ENCODE assay signal across 29 mouse cellular contexts in the genomic region with DNA sequence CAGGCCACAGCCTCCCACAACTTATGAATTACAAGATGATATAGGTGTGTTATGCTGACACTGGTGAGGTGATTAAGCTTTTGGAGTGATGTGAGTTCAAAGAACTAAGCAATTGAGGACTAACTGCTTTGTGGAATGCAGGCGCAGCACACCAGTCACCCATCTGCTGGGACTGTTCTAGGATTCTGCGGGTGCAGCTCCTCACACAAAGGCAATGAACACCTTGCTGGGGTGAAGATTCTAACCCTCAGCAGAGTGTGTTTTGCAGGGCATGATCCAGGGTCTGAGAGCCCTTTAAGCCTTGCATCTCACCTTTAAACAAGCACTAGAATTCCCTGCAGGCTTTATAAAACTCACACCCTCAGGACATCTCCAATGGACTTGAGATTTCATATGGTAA.
"Had no signal": no experiment of that assay in that cellular context is flagged by ENCODE, and none has a peak within 500 bp of the region (broad histone marks: within the 10 kb centered on the region; RNA-seq: fewer than 3 reads in every experiment).

No protein-coding gene starts in this region.

- H3K4me1 ChIP-seq: embryonic facial prominence, embryonic 10.5 days; embryonic facial prominence, embryonic 12.5 days; embryonic facial prominence, embryonic 13.5 days; embryonic facial prominence, embryonic 15.5 days; forebrain, embryonic 10.5 days; forebrain, embryonic 12.5 days; forebrain, embryonic 13.5 days; forebrain, embryonic 15.5 days had no signal

- H3K27ac ChIP-seq: embryonic facial prominence, embryonic 10.5 days; embryonic facial prominence, embryonic 12.5 days; embryonic facial prominence, embryonic 13.5 days; embryonic facial prominence, embryonic 15.5 days; forebrain, embryonic 10.5 days; forebrain, embryonic 12.5 days; forebrain, embryonic 13.5 days; forebrain, embryonic 15.5 days; gastrocnemius, adult 2 months; heart, adult 2 months had no signal

- DNase-seq: cerebellum, adult 2 months; cerebellum, adult 8-10 months; cerebellum, adult 9-10 months; cerebellum, adult 9-11 months; cerebellum, postnatal 10 days; cerebellum, postnatal 14 days; cerebellum, postnatal 25 days; cerebellum, postnatal 36 days; embryo, embryonic 11 days; forebrain, postnatal 0 days; gastrocnemius, adult 2 months; gastrocnemius, postnatal 10 days; gastrocnemius, postnatal 14 days; gastrocnemius, postnatal 25 days; gastrocnemius, postnatal 36 days; heart, adult 11 months; heart, adult 18-20 months; heart, adult 2 months had no signal

- H3K4me3 ChIP-seq: embryonic facial prominence, embryonic 10.5 days; embryonic facial prominence, embryonic 12.5 days; embryonic facial prominence, embryonic 13.5 days; embryonic facial prominence, embryonic 15.5 days; erythroblast, embryonic 14.5 days; forebrain, embryonic 10.5 days; forebrain, embryonic 12.5 days; forebrain, embryonic 13.5 days; forebrain, embryonic 15.5 days; gastrocnemius, adult 2 months; heart, adult 2 months had no signal

- H3K9me3 ChIP-seq: embryonic facial prominence, embryonic 10.5 days; embryonic facial prominence, embryonic 12.5 days; embryonic facial prominence, embryonic 13.5 days; embryonic facial prominence, embryonic 15.5 days; forebrain, embryonic 10.5 days; forebrain, embryonic 12.5 days; forebrain, embryonic 13.5 days; forebrain, embryonic 15.5 days had no signal

- H3K9ac ChIP-seq: embryonic facial prominence, embryonic 12.5 days; embryonic facial prominence, embryonic 13.5 days; embryonic facial prominence, embryonic 15.5 days; forebrain, embryonic 12.5 days; forebrain, embryonic 13.5 days; forebrain, embryonic 15.5 days; forebrain, postnatal 0 days had no signal

- H3K36me3 ChIP-seq: embryonic facial prominence, embryonic 10.5 days; embryonic facial prominence, embryonic 12.5 days; embryonic facial prominence, embryonic 13.5 days; embryonic facial prominence, embryonic 15.5 days; forebrain, embryonic 10.5 days; forebrain, embryonic 12.5 days; forebrain, embryonic 15.5 days had no signal

- ATAC-seq: forebrain, embryonic 13.5 days; forebrain, embryonic 14.5 days; forebrain, embryonic 15.5 days; forebrain, embryonic 16.5 days; forebrain, postnatal 0 days had no signal

- H3K27me3 ChIP-seq: embryonic facial prominence, embryonic 12.5 days; embryonic facial prominence, embryonic 13.5 days; embryonic facial prominence, embryonic 15.5 days; forebrain, embryonic 12.5 days; forebrain, embryonic 13.5 days; forebrain, embryonic 15.5 days had no signal

- H3K4me2 ChIP-seq: embryonic facial prominence, embryonic 12.5 days; embryonic facial prominence, embryonic 13.5 days; embryonic facial prominence, embryonic 15.5 days; forebrain, embryonic 12.5 days; forebrain, embryonic 13.5 days; forebrain, embryonic 15.5 days had no signal
